Mouse (Mus musculus) hindlimb bud, embryonic 11.5 days (tissue): Measurements from ENCODE around the gene Tmem128.
A peak's percentile ranks its signal among the peaks of the same experiment; 100 is the strongest.

Source experiments
- DNase-seq: peaks from one replicate; pipeline ENCODE4 v3.0.0-alpha.2; 2012; ENCODE audit warnings: low read depth, low spot score; ENCODE audit errors: extremely low spot score

Gene Tmem128

GRCm38 (mm10) chr5:38260107-38260682 lies at the start of gene Tmem128:
Gene Tmem128, plus strand, starts transcription at chr5:38260185.
- no peak for DNase-seq

GRCm38 (mm10) chr5:38211691-38212090 lies 48.3 kb upstream of the Tmem128 start:
- DNase-seq, result no peak

GRCm38 (mm10) chr5:38213009-38213408 lies 47.0 kb upstream of the Tmem128 start:
- no peak for DNase-seq

- no peak for DNase-seq
These were observed 40.1 kb upstream of the Tmem128 start for GRCm38 (mm10) chr5:38219771-38220307.

- DNase-seq, result peak; percentile 57
These were observed 39.6 kb upstream of the Tmem128 start, which contains the start of the genes Zbtb49 and Lyar for GRCm38 (mm10) chr5:38220328-38220912. Gene Zbtb49, minus strand, starts transcription at chr5:38220457. Gene Lyar, plus strand, starts transcription at chr5:38220470.

- no peak for DNase-seq
These were observed 24.6 kb upstream of the Tmem128 start for GRCm38 (mm10) chr5:38235422-38235821.

GRCm38 (mm10) chr5:38236627-38237026 lies 23.4 kb upstream of the Tmem128 start:
- DNase-seq, result no peak

- no peak for DNase-seq
These were observed 19.1 kb upstream of the Tmem128 start for GRCm38 (mm10) chr5:38240727-38241472.

GRCm38 (mm10) chr5:38241473-38241834 lies 18.5 kb upstream of the Tmem128 start:
- no peak for DNase-seq

- no peak for DNase-seq
These were observed 18.0 kb upstream of the Tmem128 start for GRCm38 (mm10) chr5:38241966-38242365.

GRCm38 (mm10) chr5:38255195-38255594 lies 4.8 kb upstream of the Tmem128 start:
- DNase-seq, result no peak

GRCm38 (mm10) chr5:38255644-38256043 lies 4.3 kb upstream of the Tmem128 start:
- DNase-seq, result no peak

GRCm38 (mm10) chr5:38256551-38256950 lies 3.4 kb upstream of the Tmem128 start:
- no peak for DNase-seq

GRCm38 (mm10) chr5:38258034-38258772 lies 1.8 kb upstream of the Tmem128 start:
- no peak for DNase-seq

- DNase-seq, result no peak
These were observed 1.2 kb upstream of the Tmem128 start for GRCm38 (mm10) chr5:38258773-38259146.

- DNase-seq, result no peak
These were observed 404 bp upstream of the Tmem128 start for GRCm38 (mm10) chr5:38259455-38260106.

- no peak for DNase-seq
These were observed 11.0 kb downstream of the Tmem128 start for GRCm38 (mm10) chr5:38270942-38271341.

- DNase-seq, result no peak
These were observed 13.8 kb downstream of the Tmem128 start for GRCm38 (mm10) chr5:38273831-38274230.

GRCm38 (mm10) chr5:38275771-38276170 lies 15.8 kb downstream of the Tmem128 start, which contains the start of gene Otop1:
Gene Otop1, plus strand, starts transcription at chr5:38275972.
- no peak for DNase-seq

- DNase-seq, result no peak
These were observed 16.5 kb downstream of the Tmem128 start for GRCm38 (mm10) chr5:38276451-38276850.
